Mouse (Mus musculus) R1 (cell line): ENCODE measurements around the gene Pcp4l1.
"Not testable (repeated sequence)": the region's sequence is repeated elsewhere in the genome, so short reads cannot be mapped to it uniquely, and the experiment has no call there.

Experiments used
- DNase-seq: peaks from one replicate; pipeline ENCODE4 v3.0.0-alpha.2; 2018; ENCODE audit warnings: low read depth, low spot score

The Pcp4l1 gene

DNA sequence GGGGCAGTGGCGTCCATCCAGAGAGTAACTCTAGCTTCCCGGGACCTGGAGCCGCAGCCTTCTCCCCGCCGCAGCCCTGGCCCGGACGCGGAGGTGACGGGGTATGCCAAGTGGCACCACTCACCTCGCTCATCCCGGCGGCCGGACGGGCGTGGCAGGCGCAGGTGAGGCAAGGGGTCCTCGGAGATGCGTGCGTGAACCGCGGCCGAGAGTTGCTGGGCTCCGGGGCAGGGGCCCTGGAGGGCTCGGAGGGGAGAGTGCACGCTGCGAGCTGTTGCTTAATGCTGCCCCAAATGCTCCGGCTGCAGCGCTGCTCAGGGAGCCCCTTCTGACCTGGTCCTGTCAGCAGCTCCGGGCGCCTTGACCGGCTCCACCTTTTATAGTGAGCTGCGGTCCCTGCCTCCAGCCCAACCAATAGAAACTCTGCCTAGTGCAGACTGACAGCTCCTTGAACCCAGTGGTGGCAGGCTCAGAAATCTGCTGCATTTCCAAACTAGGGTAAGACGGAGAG lies at the start of gene Pcp4l1:
Pcp4l1 (minus strand) TSS at position 382 of the 511 bp plus-strand sequence.
- DNase-seq = peak; percentile 84

- no peak for DNase-seq
Measured at GRCm38 (mm10) chr1:171245353-171245752, 49.3 kb upstream of the Pcp4l1 start.

DNA sequence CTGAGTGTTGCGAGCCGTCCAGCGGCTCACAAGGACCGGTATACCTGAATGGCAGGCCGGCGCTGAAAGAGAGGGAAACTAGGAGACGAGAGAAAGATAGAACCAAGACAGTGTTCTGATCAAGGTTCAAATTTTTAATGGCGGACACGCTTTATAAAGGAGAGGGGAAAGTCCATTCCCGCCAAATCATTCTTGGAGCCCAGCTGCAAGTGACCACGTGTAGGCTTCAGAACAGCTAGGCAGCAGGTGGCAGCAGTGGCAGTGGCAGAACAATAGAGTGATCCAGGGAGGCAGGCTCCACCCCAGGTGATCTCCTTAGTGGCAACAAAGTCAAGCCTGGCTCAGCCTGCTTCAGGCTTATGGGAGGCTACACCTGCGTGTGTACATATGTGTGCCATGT lies 45.9 kb upstream of the Pcp4l1 start:
- DNase-seq = not testable (repeated sequence)

- DNase-seq = no peak
Measured at GRCm38 (mm10) chr1:171240911-171241310, 44.8 kb upstream of the Pcp4l1 start.

DNA sequence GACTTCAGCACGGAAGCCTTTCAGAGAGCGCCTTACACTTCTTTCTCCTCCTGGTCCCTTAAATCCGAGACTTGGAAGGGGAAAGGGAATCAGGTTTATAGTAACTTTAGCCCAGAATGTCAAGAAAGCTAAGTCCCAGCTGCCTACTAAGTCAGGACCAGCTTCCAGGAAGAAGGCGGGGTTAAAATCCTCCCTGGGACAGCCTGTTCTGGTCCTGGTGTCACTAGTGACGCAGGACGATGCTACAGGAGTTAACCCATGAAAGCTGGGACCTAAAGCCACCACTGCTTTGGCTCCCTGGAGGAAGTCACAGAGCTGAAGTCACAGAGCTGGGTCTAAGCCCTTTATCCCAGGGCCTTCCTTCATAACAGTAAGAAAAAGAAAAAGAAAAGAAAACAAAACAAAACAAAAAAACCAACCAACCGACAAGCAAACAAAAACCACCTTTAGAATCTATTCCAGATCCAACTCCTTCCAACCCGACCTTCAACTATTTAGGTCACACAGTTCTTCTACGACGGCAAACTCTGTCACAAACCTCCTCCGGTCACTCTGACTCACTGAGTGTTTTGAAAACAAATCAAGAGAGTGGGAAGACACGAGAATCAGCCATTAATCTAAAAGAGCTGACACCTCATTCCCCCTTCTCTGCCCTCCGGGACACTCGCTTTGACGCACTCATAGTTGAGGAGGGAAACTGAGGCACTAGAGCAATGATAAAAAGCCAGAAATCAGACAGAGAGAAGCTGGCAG lies 44.1 kb upstream of the Pcp4l1 start:
- DNase-seq = no peak

- DNase-seq = peak; percentile 84
Measured at GRCm38 (mm10) chr1:171238463-171238862, 42.4 kb upstream of the Pcp4l1 start.

- DNase-seq = no peak
Measured at GRCm38 (mm10) chr1:171237438-171237837, 41.4 kb upstream of the Pcp4l1 start.

GRCm38 (mm10) chr1:171235791-171236190 lies 39.7 kb upstream of the Pcp4l1 start:
- DNase-seq = no peak

- DNase-seq = no peak
Measured at GRCm38 (mm10) chr1:171234538-171234937, 38.5 kb upstream of the Pcp4l1 start.

DNA sequence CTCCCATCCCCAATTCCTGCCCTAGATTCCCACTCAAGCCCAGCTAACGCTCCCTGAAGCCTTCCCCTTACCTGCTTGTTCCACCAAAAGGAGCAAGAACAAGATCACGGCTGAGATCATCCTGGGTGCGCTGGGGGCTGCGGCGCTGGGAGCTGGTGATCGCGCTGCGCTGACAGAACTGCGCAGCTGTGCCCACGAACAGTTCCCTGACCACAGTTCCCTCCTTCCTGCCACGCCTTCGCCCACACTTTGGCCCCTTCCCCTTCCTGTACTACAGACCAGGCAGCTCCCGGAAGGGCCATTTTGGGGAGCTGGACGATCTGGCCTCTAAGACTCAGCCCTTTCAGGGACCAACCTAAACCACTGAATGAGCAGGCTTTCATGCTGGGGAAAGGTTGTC lies 38.1 kb upstream of the Pcp4l1 start, which contains the start of gene Fcer1g:
Fcer1g (minus strand) TSS at position 240 of the 400 bp plus-strand sequence.
- no peak for DNase-seq

GRCm38 (mm10) chr1:171232800-171233730 lies 37.0 kb upstream of the Pcp4l1 start:
- DNase-seq = no peak

GRCm38 (mm10) chr1:171232348-171232747 lies 36.3 kb upstream of the Pcp4l1 start:
- DNase-seq = no peak

GRCm38 (mm10) chr1:171231844-171232243 lies 35.8 kb upstream of the Pcp4l1 start:
- DNase-seq = no peak

DNA sequence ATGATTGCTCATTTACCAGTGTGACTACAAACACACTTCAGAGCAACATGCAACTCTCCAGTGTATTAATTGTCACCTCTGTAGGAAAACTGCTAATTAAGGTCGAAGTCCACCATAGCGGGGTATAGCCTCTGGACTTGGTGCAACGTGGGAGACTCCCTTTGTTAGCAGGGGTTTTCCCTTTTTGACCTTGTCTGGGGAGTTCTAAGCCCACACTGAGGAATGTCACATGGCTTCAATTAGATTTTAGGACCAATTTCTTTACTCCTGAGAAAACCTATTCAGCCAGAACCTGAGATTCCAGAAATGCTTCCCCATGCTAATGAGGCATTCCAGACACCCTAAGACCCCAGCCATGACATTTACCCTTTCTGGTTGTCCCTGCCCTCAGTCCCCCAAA lies 34.1 kb upstream of the Pcp4l1 start:
- peak; percentile 49 for DNase-seq

DNA sequence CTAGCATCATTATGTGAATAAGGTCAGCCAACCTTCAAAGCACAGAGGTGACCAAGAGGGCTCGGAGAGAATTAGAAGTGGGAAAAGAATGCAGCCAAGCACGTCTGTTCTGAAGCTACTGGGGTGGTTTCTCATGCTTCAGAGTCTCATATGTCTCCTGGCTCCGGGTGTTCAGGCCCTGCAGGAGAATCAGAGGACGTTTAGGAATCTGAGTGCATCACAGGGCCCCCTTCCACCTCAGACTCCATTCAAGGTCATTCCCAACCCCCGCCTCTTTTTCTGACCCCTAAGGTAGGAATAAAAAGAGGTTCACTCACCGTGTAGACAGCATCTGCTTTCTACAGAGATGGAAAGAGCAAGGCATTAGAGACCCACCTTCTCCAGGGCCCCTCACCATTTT lies 33.7 kb upstream of the Pcp4l1 start:
- no peak for DNase-seq

GRCm38 (mm10) chr1:171227879-171228278 lies 31.8 kb upstream of the Pcp4l1 start:
- no peak for DNase-seq

- no peak for DNase-seq
Measured at GRCm38 (mm10) chr1:171226780-171227179, 30.7 kb upstream of the Pcp4l1 start.

- no peak for DNase-seq
Measured at GRCm38 (mm10) chr1:171224857-171225256, 28.8 kb upstream of the Pcp4l1 start, which contains the start of gene Apoa2. Apoa2 (plus strand) TSS chr1:171225054.

GRCm38 (mm10) chr1:171223796-171224195 lies 27.7 kb upstream of the Pcp4l1 start:
- DNase-seq = no peak

GRCm38 (mm10) chr1:171223168-171223567 lies 27.1 kb upstream of the Pcp4l1 start:
- no peak for DNase-seq

DNA sequence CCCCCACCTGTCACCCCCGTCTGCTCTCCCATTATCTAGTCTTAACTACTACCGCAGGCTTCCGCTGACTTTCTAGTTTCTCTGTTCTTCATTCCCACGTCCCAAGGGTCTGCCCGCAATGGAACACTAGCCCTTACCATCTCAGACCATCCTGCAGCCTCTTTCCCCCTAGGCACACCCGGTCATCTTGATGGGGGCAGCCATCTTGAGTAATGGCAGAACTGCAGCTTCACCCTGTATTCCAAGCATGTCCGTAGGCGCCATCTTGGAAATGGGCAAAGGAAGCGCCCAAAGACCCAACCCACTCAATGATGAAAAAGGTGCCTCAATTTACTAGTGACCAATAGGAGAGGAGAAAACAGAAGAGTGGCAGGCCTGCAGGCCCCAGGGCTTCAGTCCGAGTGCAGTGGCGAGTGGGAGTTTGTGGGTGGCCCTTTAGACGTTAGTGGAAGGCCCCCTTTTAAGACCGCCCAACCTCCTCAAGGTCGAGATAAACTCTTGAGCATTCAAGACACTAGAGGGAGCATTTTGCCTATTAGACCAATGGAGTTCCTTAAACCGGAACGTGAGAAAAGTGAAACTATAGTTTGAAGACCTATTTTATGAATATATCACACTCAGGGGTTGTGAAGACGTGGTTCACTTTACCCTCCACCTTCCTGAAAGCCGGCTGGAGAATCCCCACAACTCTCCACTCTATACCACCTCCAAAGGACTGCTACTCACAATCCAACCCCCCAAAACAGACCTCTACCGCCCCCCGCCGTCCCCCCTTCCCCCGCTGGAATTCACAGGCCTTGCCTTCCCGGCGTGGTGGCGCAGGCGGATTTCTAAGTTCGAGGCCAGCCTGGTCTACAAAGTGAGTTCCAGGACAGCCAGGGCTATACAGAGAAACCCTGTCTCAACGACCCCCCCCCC lies 26.4 kb upstream of the Pcp4l1 start, which contains the start of gene Tomm40l:
Tomm40l (minus strand) TSS at position 277 of the 918 bp plus-strand sequence.
- DNase-seq = peak; percentile 100
